Mouse (Mus musculus): ENCODE measurements around the gene Snap29.

- no peak for TF ChIP-seq CTCF (IDR thresholded peaks at IDR 0.05; ENCODE audit: insufficient read depth, low read length)
- TF ChIP-seq POLR2A (IDR thresholded peaks at IDR 0.05; ENCODE audit: borderline replicate concordance, extremely low read depth, low read depth, low read length): no peak
Measured at GRCm38 (mm10) chr16:17475326-17475725, 69.5 kb downstream of the Snap29 start.

Data from lung, adult 2 months (tissue).